Mouse (Mus musculus) lung, postnatal 4 days (tissue): ENCODE measurements around the gene Rabggta.

Experiments
- DNase-seq, 2 experiments: peaks; one replicate each; pipeline ENCODE4 v3.0.0; 2021

Gene Rabggta

GRCm38 (mm10) chr14:55721700-55722437, at the start of gene Rabggta:
Rabggta (minus strand) TSS chr14:55722263.
- DNase-seq: peak; percentile 94

- no peak for DNase-seq
Measured at GRCm38 (mm10) chr14:55769087-55769703, 47.1 kb upstream of the Rabggta start.

- no peak for DNase-seq
Measured at GRCm38 (mm10) chr14:55768555-55768954, 46.5 kb upstream of the Rabggta start.

GRCm38 (mm10) chr14:55767519-55768414, 45.7 kb upstream of the Rabggta start:
- DNase-seq: peak; percentile 79 to 81

GRCm38 (mm10) chr14:55765696-55766095, 43.6 kb upstream of the Rabggta start, which contains the start of gene Ltb4r1:
Ltb4r1 (plus strand) TSS chr14:55765962.
- peak in 1 of 2 experiments; percentile 26 for DNase-seq

- DNase-seq: peak; percentile 55 to 70
Measured at GRCm38 (mm10) chr14:55763166-55763565, 41.1 kb upstream of the Rabggta start.

GRCm38 (mm10) chr14:55762001-55762821, 40.1 kb upstream of the Rabggta start:
- peak; percentile 73 to 77 for DNase-seq

GRCm38 (mm10) chr14:55761163-55761562, 39.1 kb upstream of the Rabggta start, which contains the start of gene Ltb4r2:
Ltb4r2 (plus strand) TSS chr14:55761428.
- DNase-seq: no peak

- peak; percentile 84 to 90 for DNase-seq
Measured at GRCm38 (mm10) chr14:55760156-55760555, 38.1 kb upstream of the Rabggta start.

GRCm38 (mm10) chr14:55758363-55758784, 36.3 kb upstream of the Rabggta start, which contains the start of gene Cideb:
Cideb (minus strand) TSS chr14:55758458.
- peak in 1 of 2 experiments; percentile 65 for DNase-seq

- DNase-seq: no peak
Measured at GRCm38 (mm10) chr14:55757566-55757965, 35.5 kb upstream of the Rabggta start.

- no peak for DNase-seq
Measured at GRCm38 (mm10) chr14:55747051-55747847, 25.2 kb upstream of the Rabggta start.

GRCm38 (mm10) chr14:55745861-55746237, 23.8 kb upstream of the Rabggta start:
- no peak for DNase-seq

- peak; percentile 92 for DNase-seq
Measured at GRCm38 (mm10) chr14:55745180-55745860, 23.3 kb upstream of the Rabggta start, which contains the start of the genes Dhrs1 and Nop9. Dhrs1 (minus strand) TSS chr14:55745690. Nop9 (plus strand) TSS chr14:55745693.

GRCm38 (mm10) chr14:55743711-55744110, 21.6 kb upstream of the Rabggta start:
- peak; percentile 83 to 91 for DNase-seq

- no peak for DNase-seq
Measured at GRCm38 (mm10) chr14:55737086-55737687, 15.1 kb upstream of the Rabggta start.

GRCm38 (mm10) chr14:55735758-55736157, 13.7 kb upstream of the Rabggta start:
- no peak for DNase-seq

- no peak for DNase-seq
Measured at GRCm38 (mm10) chr14:55735334-55735733, 13.3 kb upstream of the Rabggta start.

GRCm38 (mm10) chr14:55734869-55735268, 12.8 kb upstream of the Rabggta start:
- DNase-seq: no peak

GRCm38 (mm10) chr14:55733889-55734288, 11.8 kb upstream of the Rabggta start:
- DNase-seq: no peak
